Mouse (Mus musculus) hindbrain, embryonic 10.5 days (tissue): ENCODE measurements around the gene Ros1. TPM values are rescaled to one million over a fixed set of nuclear protein-coding genes. Genes with fewer than 3 reads are reported as not detected.

Source experiments
- DNase-seq: peaks from one replicate; pipeline ENCODE4 v3.0.0-alpha.2; 2017; ENCODE audit warnings: low spot score
- H3K27ac ChIP-seq: fragments of 300-500 bp; sonication (generic); 2 replicates; pipeline ENCODE4 v1.5.1; 2016; ENCODE audit warnings: mild to moderate bottlenecking, moderate library complexity
- H3K27me3 ChIP-seq: fragments of 300-500 bp; sonication (generic); 2 replicates; pipeline ENCODE4 v1.6.1; 2016; ENCODE audit warnings: mild to moderate bottlenecking; ENCODE audit not compliant: poor library complexity, insufficient read depth, severe bottlenecking
- H3K36me3 ChIP-seq: fragments of 300-500 bp; sonication (generic); 2 replicates; pipeline ENCODE4 v1.6.1; 2016; ENCODE audit warnings: mild to moderate bottlenecking, moderate library complexity
- H3K4me1 ChIP-seq: fragments of 300-500 bp; sonication (generic); replicated peaks from 2 replicates; pipeline ENCODE4 v1.6.1; 2016; ENCODE audit warnings: mild to moderate bottlenecking
- H3K4me3 ChIP-seq: fragments of 300-500 bp; sonication (generic); 2 replicates; pipeline ENCODE4 v1.5.1; 2016; ENCODE audit warnings: mild to moderate bottlenecking, moderate library complexity
- H3K9me3 ChIP-seq: fragments of 300-500 bp; sonication (generic); 2 replicates; pipeline ENCODE4 v1.6.1; 2016; ENCODE audit warnings: mild to moderate bottlenecking, moderate library complexity
- WGBS: fragments of 180-500 bp; shearing (Covaris S2); methylation state at CpG from one replicate; pipeline ENCODE4 v1.1.7; 2016; 5-methylcytosine and 5-hydroxymethylcytosine counted together
- polyA plus RNA-seq: library from polyadenylated mRNA; unstranded; fragments of >200 nt; fragmentation: Nextera tagmentation; extraction: Ambion mirVana; gene quantifications from 2 replicates; pipeline ENCODE4 v1.2.1, GENCODE M21; 2016

Ros1 gene
- polyA plus RNA-seq: 0.04 TPM in 1 of 2 replicates, not detected in the other

GRCm38 (mm10) chr10:52194957-52195852 lies at the start of gene Ros1:
Gene Ros1 (minus strand): TSS chr10:52195244.
- DNase-seq: no peak
- Histone ChIP-seq H3K36me3 (no peaks in the 10 kb centered on the region), H3K27me3 (no peaks in the 10 kb centered on the region), H3K27ac (no peak within 1 kb of the TSS), H3K4me1 (no peaks in the 10 kb centered on the region), H3K9me3 (no peaks in the 10 kb centered on the region), H3K4me3 (no peak within 1 kb of the TSS)
- 81% methylated on average over 7 of the region's 7 CpGs for WGBS

GRCm38 (mm10) chr10:52242680-52243323 lies 47.8 kb upstream of the Ros1 start:
- Histone ChIP-seq H3K4me3 (no peak overlapping the region), H3K27me3 (no peaks in the 10 kb centered on the region), H3K9me3 (no peaks in the 10 kb centered on the region), H3K36me3 (no peaks in the 10 kb centered on the region), H3K27ac (no peak overlapping the region), H3K4me1 (no peaks in the 10 kb centered on the region)
- DNase-seq: no peak
- 69% methylated on average over 7 of the region's 7 CpGs for WGBS

- Histone ChIP-seq H3K4me1 (no peaks in the 10 kb centered on the region), H3K27ac (no peak overlapping the region), H3K36me3 (no peaks in the 10 kb centered on the region), H3K4me3 (no peak overlapping the region), H3K9me3 (no peaks in the 10 kb centered on the region), H3K27me3 (no peaks in the 10 kb centered on the region)
- no peak for DNase-seq
- 91% methylated on average over 5 of the region's 5 CpGs for WGBS
Observed at GRCm38 (mm10) chr10:52242015-52242414, 47.0 kb upstream of the Ros1 start.

GRCm38 (mm10) chr10:52235461-52235860 lies 40.4 kb upstream of the Ros1 start:
- Histone ChIP-seq H3K27ac (no peak overlapping the region), H3K36me3 (0 out of 2 replicates have a peak, but pooled peaks cover 6% of the 10 kb centered on the region), H3K9me3 (no peaks in the 10 kb centered on the region), H3K27me3 (peaks cover 5% of the 10 kb centered on the region; the same call in 1 of the 2 replicates), H3K4me3 (peak overlapping the region; percentile 72; the same call in 1 of the 2 replicates), H3K4me1 (peaks cover 12% of the 10 kb centered on the region)
- no peak for DNase-seq
- 87% methylated on average over 5 of the region's 5 CpGs for WGBS

DNA sequence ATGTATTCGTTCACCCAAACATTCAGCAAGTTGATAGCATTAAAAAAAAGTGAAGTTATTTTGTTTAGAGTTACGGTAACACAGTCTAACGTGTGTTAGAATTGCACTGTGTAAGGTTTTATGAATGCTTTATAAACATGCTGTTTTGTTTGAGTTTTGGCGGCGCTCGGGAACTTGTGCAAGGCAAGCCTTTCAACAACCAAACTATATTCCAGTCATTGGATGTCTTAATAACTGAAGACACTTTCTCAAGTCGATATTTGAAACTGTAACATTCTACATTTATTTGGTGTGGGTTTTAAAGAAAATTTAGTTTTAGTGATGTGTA lies 39.6 kb upstream of the Ros1 start:
- H3K27ac ChIP-seq: peak overlapping the region; percentile 92; the same call in 1 of the 2 replicates
- H3K4me3 ChIP-seq: peak overlapping the region; percentile 72

GRCm38 (mm10) chr10:52233969-52234653 lies 39.1 kb upstream of the Ros1 start:
- Histone ChIP-seq H3K4me3 (peak overlapping the region; percentile 72), H3K27me3 (peaks cover 5% of the 10 kb centered on the region; the same call in 1 of the 2 replicates), H3K27ac (peak overlapping the region; percentile 92), H3K4me1 (peaks cover 12% of the 10 kb centered on the region), H3K36me3 (0 out of 2 replicates have a peak, but pooled peaks cover 6% of the 10 kb centered on the region), H3K9me3 (no peaks in the 10 kb centered on the region)
- peak; percentile 63 for DNase-seq
- under 1% methylated on average over 40 of the region's 40 CpGs for WGBS

More for the DNA sequence above, 39.6 kb upstream of the Ros1 start:
- WGBS: 29% methylated on average over 7 of the region's 7 CpGs
- H3K27me3 ChIP-seq: peaks cover 5% of the 10 kb centered on the region; the same call in 1 of the 2 replicates
- no peaks in the 10 kb centered on the region for H3K9me3 ChIP-seq
- DNase-seq: no peak
- 0 out of 2 replicates have a peak, but pooled peaks cover 6% of the 10 kb centered on the region for H3K36me3 ChIP-seq
- H3K4me1 ChIP-seq: peaks cover 12% of the 10 kb centered on the region

- peak within 1 kb of the TSS; percentile 92 for H3K27ac ChIP-seq
- H3K27me3 ChIP-seq: peaks cover 5% of the 10 kb centered on the region; the same call in 1 of the 2 replicates
- DNase-seq: peak; percentile 72
- H3K9me3 ChIP-seq: no peaks in the 10 kb centered on the region
- WGBS: under 1% methylated on average over 54 of the region's 60 CpGs
- 0 out of 2 replicates have a peak, but pooled peaks cover 6% of the 10 kb centered on the region for H3K36me3 ChIP-seq
- peak within 1 kb of the TSS; percentile 72 for H3K4me3 ChIP-seq
- peaks cover 12% of the 10 kb centered on the region for H3K4me1 ChIP-seq
Observed at GRCm38 (mm10) chr10:52233301-52233968, 38.4 kb upstream of the Ros1 start, which contains the start of gene Dcbld1. Gene Dcbld1 (plus strand): TSS chr10:52233619.

DNA sequence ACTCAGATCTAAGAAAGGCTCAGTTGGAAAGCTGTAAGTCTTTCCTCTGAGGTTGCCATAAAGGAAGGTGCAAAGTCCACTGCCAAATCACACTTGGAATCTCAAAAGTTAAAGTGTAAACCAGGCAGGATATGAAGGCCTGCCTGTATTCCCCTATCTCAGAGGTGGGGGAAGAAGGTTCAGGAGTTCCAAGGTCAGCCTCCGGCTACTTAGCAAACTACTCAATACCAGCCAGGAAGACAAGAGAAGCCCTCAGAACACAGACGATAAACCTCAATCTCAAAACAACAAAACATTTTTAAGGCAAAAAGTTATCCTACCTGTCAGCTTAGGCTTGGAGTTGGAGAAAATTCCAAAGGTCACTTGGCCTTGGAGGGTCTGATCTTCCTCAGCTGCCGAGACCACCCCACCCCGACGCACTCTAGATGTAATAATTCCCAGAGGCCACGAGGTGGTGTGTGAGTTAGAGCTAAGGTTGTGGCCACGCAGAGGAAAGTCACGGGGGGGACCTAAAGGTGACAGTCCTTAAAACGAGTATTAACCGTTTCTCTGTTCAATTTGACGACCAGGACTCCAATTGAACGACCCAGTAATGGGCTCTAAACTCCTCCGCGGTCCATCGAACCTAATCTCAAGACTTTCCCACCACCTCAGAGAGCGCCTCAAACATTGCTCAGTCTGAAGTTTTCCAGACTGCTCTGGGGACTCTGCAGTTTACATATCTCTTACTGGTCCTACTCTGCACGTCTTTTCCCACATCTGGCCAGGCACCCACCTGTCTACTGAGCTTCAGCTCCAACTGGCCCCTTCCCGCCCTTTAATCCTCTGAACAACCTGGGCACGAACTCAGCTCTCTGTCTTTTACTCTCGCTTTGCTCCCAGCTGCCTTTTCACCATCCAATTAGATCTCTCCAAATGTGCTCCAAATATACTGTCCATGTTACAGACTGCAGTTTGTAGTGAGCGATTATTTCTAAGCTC lies 37.4 kb upstream of the Ros1 start:
- Histone ChIP-seq H3K27me3 (peaks cover 5% of the 10 kb centered on the region; the same call in 1 of the 2 replicates), H3K4me1 (peaks cover 12% of the 10 kb centered on the region), H3K27ac (no peak overlapping the region), H3K4me3 (peak overlapping the region; percentile 72), H3K36me3 (0 out of 2 replicates have a peak, but pooled peaks cover 6% of the 10 kb centered on the region), H3K9me3 (no peaks in the 10 kb centered on the region)
- WGBS: 13% methylated on average over 21 of the region's 21 CpGs
- DNase-seq: peak; percentile 34

GRCm38 (mm10) chr10:52219600-52219999 lies 24.6 kb upstream of the Ros1 start:
- 74% methylated on average over 3 of the region's 3 CpGs for WGBS
- no peaks in the 10 kb centered on the region for H3K27me3 ChIP-seq
- H3K27ac ChIP-seq: no peak overlapping the region
- no peak overlapping the region for H3K4me3 ChIP-seq
- H3K9me3 ChIP-seq: no peaks in the 10 kb centered on the region
- no peaks in the 10 kb centered on the region for H3K4me1 ChIP-seq
- no peak for DNase-seq
- no peaks in the 10 kb centered on the region for H3K36me3 ChIP-seq

DNA sequence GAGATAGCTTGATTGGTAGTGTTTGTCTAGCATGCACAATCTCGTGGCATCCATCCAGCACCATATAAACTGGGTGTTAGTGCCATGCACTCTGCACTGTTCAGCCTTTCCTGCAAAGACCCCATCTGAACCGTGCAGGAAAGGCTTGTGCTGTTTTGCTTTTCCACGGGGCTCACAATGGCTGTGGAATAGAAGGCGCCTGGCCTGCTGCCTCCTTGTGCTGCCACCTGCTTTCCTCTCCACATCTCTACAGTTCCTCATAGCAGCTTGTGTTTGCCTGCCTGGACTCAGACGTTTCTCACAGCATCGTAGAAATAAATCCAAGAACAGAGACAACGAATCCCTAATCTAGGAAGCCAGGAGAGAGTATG lies 22.5 kb upstream of the Ros1 start:
- DNase-seq: no peak
- Histone ChIP-seq H3K4me1 (no peaks in the 10 kb centered on the region), H3K27ac (no peak overlapping the region), H3K27me3 (no peaks in the 10 kb centered on the region), H3K9me3 (no peaks in the 10 kb centered on the region), H3K36me3 (no peaks in the 10 kb centered on the region), H3K4me3 (no peak overlapping the region)
- WGBS: 59% methylated on average over 7 of the region's 7 CpGs

DNA sequence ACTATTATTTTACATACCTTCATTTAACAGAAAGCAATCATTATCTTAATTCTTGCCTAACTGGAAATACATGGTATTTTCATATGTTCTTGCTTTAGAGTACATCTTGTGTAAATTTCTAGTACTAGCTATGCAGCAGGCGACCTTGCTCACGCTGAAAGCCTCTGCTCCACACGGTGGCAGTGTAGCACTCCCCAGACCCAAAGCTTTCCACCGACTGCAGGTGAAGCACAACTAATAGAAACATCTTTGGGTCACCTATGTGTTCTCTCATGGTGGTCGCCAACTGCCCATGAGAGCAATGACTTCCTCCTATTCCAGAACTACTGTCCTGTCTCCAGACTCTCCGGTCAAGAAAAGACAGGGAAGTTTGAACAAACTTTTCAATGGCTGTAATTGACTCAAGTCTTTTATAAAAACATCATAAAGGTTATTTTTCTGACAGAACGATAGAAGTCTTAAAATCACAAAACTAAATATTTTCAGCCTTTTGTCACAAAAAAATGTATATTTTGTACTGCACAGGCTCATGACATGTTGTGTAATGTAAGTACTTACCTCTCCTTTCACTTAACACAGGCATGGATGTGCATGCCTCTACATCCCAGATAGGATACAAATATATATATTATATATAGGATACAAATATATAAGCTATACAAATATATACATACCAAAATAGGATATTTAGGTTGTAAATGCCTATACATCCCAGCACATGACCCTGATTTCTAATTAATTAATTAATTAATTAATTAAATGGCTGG lies 21.9 kb upstream of the Ros1 start:
- peak; percentile 51 for DNase-seq
- Histone ChIP-seq H3K27me3 (no peaks in the 10 kb centered on the region), H3K4me3 (no peak overlapping the region), H3K9me3 (no peaks in the 10 kb centered on the region), H3K4me1 (no peaks in the 10 kb centered on the region), H3K36me3 (no peaks in the 10 kb centered on the region), H3K27ac (no peak overlapping the region)
- 26% methylated on average over 7 of the region's 7 CpGs for WGBS
